Mouse (Mus musculus): Measurements from ENCODE around the gene Mrgpra2a. TPM values are rescaled to one million over a fixed set of nuclear protein-coding genes. Genes with fewer than 3 reads are reported as not detected.
"Not testable (repeated sequence)": the region's sequence is repeated elsewhere in the genome, so short reads cannot be mapped to it uniquely, and the experiment has no call there.

Mrgpra2a gene
- polyA plus RNA-seq (2016; fragmentation: Nextera tagmentation; extraction: Ambion mirVana): not detected in 2 replicates

DNA sequence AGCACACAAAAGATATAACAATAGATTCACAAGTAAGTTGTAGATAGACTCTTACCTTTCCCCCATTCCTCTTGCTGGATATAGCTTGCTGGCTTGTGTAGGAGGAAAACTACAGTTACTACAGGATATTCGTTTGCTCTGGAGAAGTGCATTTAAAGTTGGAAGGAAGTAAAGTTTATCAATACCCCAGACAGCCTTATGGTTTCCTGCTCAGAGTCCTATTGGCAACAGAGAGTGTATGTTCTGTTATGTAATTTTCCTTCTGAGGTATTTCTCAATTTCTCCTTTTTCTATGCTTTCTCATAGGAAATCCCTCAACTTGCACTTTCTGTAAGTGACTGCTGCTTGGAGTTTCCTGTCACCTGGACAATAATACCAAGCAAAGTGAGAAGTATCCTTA lies at the start of gene Mrgpra2a:
Mrgpra2a (minus strand) TSS at position 125 of the 400 bp plus-strand sequence.
- not testable (repeated sequence) for H3K4me3 ChIP-seq; H3K4me1 ChIP-seq; ATAC-seq (ENCODE audit: low FRiP score, low read depth); H3K9me3 ChIP-seq; H3K27ac ChIP-seq (replicated peaks); H3K4me2 ChIP-seq (replicated peaks); H3K36me3 ChIP-seq; H3K27me3 ChIP-seq; H3K9ac ChIP-seq (replicated peaks)
- WGBS: no CpG with 5 or more reads among the region's 1 CpGs

DNA sequence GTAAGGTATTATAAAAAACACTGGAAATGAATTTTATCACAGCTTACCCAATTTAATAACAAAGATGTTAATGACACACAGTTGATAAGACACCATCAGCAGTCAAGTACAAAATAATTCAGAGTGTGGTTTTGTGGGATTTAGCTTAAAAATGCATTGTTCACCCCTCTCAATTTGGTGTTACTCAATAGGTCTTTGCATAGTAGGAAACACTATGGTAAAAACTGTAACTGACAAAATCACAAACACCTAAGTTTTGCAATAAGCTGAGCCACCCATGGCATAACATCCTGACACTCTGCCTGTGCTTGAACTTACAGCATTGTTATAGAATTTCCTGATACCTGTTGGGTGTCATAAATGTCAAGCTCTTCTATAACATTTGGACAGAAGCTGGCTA lies 39.3 kb upstream of the Mrgpra2a start:
- not testable (repeated sequence) for H3K9ac ChIP-seq (replicated peaks); H3K4me2 ChIP-seq (replicated peaks); H3K36me3 ChIP-seq; H3K27ac ChIP-seq (replicated peaks); H3K4me3 ChIP-seq; H3K9me3 ChIP-seq; H3K4me1 ChIP-seq; ATAC-seq (ENCODE audit: low FRiP score, low read depth); H3K27me3 ChIP-seq

- H3K4me3 ChIP-seq; H3K9me3 ChIP-seq; ATAC-seq (ENCODE audit: low FRiP score, low read depth); H3K36me3 ChIP-seq; H3K4me1 ChIP-seq; H3K27me3 ChIP-seq; H3K27ac ChIP-seq (replicated peaks); H3K9ac ChIP-seq (replicated peaks); H3K4me2 ChIP-seq (replicated peaks): not testable (repeated sequence)
- no CpG with 5 or more reads among the region's 1 CpGs for WGBS
These were observed 37.5 kb upstream of the Mrgpra2a start for GRCm38 (mm10) chr7:47489438-47489837.

DNA sequence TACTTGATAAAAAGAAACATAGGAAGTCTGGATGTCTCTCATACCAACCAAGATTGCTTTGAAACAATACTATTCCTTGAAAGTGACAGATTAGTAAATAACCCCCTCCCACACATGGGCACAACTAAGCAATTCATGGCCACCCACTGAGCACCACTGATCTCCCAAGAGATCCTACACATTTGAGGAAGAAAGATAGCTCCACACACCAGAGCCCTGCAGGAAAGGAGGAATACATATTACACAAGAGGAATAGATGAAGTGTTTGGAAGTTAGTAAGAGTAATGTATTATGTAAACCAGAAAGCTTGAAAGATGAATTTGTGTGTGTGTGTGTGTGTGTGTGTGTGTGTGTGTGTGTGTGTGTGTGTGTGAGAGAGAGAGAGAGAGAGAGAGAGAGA lies 31.2 kb upstream of the Mrgpra2a start:
- ATAC-seq (ENCODE audit: low FRiP score, low read depth); H3K27me3 ChIP-seq; H3K4me1 ChIP-seq; H3K36me3 ChIP-seq; H3K27ac ChIP-seq (replicated peaks); H3K4me3 ChIP-seq; H3K9ac ChIP-seq (replicated peaks); H3K4me2 ChIP-seq (replicated peaks); H3K9me3 ChIP-seq: not testable (repeated sequence)

- not testable (repeated sequence) for H3K9ac ChIP-seq (replicated peaks); H3K4me2 ChIP-seq (replicated peaks); H3K9me3 ChIP-seq; H3K27me3 ChIP-seq; ATAC-seq (ENCODE audit: low FRiP score, low read depth); H3K4me1 ChIP-seq; H3K27ac ChIP-seq (replicated peaks); H3K4me3 ChIP-seq; H3K36me3 ChIP-seq
- 52% methylated on average over 2 of the region's 3 CpGs for WGBS
These were observed 22.0 kb upstream of the Mrgpra2a start for GRCm38 (mm10) chr7:47473904-47474303.

- H3K36me3 ChIP-seq; ATAC-seq (ENCODE audit: low FRiP score, low read depth); H3K27me3 ChIP-seq; H3K4me3 ChIP-seq; H3K9me3 ChIP-seq; H3K9ac ChIP-seq (replicated peaks); H3K4me2 ChIP-seq (replicated peaks); H3K27ac ChIP-seq (replicated peaks); H3K4me1 ChIP-seq: not testable (repeated sequence)
These were observed 13.5 kb upstream of the Mrgpra2a start for GRCm38 (mm10) chr7:47465278-47465981.

DNA sequence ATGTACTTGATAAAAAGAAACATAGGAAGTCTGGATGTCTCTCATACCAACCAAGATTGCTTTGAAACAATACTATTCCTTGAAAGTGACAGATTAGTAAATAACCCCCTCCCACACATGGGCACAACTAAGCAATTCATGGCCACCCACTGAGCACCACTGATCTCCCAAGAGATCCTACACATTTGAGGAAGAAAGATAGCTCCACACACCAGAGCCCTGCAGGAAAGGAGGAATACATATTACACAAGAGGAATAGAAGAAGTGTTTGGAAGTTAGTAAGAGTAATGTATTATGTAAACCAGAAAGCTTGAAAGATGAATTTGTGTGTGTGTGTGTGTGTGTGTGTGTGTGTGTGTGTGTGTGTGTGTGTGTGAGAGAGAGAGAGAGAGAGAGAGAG lies 6.2 kb downstream of the Mrgpra2a start:
- not testable (repeated sequence) for ATAC-seq (ENCODE audit: low FRiP score, low read depth); H3K4me3 ChIP-seq; H3K36me3 ChIP-seq; H3K4me2 ChIP-seq (replicated peaks); H3K27ac ChIP-seq (replicated peaks); H3K9me3 ChIP-seq; H3K4me1 ChIP-seq; H3K9ac ChIP-seq (replicated peaks); H3K27me3 ChIP-seq

- WGBS: 58% methylated on average over 2 of the region's 2 CpGs
- H3K27me3 ChIP-seq; H3K4me2 ChIP-seq (replicated peaks); H3K4me1 ChIP-seq; H3K9me3 ChIP-seq; H3K36me3 ChIP-seq; H3K9ac ChIP-seq (replicated peaks); H3K27ac ChIP-seq (replicated peaks); ATAC-seq (ENCODE audit: low FRiP score, low read depth); H3K4me3 ChIP-seq: not testable (repeated sequence)
These were observed 15.5 kb downstream of the Mrgpra2a start for GRCm38 (mm10) chr7:47436463-47436862.

GRCm38 (mm10) chr7:47427815-47428508 lies 24.0 kb downstream of the Mrgpra2a start:
- H3K9ac ChIP-seq (replicated peaks); H3K27me3 ChIP-seq; H3K36me3 ChIP-seq; ATAC-seq (ENCODE audit: low FRiP score, low read depth); H3K4me2 ChIP-seq (replicated peaks); H3K9me3 ChIP-seq; H3K4me1 ChIP-seq; H3K4me3 ChIP-seq; H3K27ac ChIP-seq (replicated peaks): not testable (repeated sequence)

- WGBS: 51% methylated on average over 2 of the region's 2 CpGs
- no peaks in the 10 kb centered on the region for H3K36me3 ChIP-seq
- H3K9me3 ChIP-seq: peaks cover 30% of the 10 kb centered on the region
- H3K27me3 ChIP-seq: no peaks in the 10 kb centered on the region
- no peaks in the 10 kb centered on the region for H3K4me1 ChIP-seq
- no peak overlapping the region for H3K4me2 ChIP-seq (replicated peaks)
- no peak overlapping the region for H3K9ac ChIP-seq (replicated peaks)
- H3K4me3 ChIP-seq: no peak overlapping the region
- no peak for ATAC-seq (ENCODE audit: low FRiP score, low read depth)
- H3K27ac ChIP-seq (replicated peaks): no peak overlapping the region
These were observed 41.3 kb downstream of the Mrgpra2a start for GRCm38 (mm10) chr7:47410602-47411001.

GRCm38 (mm10) chr7:47409545-47409944 lies 42.4 kb downstream of the Mrgpra2a start:
- H3K27ac ChIP-seq (replicated peaks): no peak overlapping the region
- no peak overlapping the region for H3K4me2 ChIP-seq (replicated peaks)
- H3K9ac ChIP-seq (replicated peaks): no peak overlapping the region
- no peaks in the 10 kb centered on the region for H3K36me3 ChIP-seq
- H3K4me3 ChIP-seq: no peak overlapping the region
- ATAC-seq (ENCODE audit: low FRiP score, low read depth): no peak
- H3K27me3 ChIP-seq: no peaks in the 10 kb centered on the region
- H3K9me3 ChIP-seq: peaks cover 30% of the 10 kb centered on the region
- 58% methylated on average over 1 of the region's 1 CpGs for WGBS
- no peaks in the 10 kb centered on the region for H3K4me1 ChIP-seq

DNA sequence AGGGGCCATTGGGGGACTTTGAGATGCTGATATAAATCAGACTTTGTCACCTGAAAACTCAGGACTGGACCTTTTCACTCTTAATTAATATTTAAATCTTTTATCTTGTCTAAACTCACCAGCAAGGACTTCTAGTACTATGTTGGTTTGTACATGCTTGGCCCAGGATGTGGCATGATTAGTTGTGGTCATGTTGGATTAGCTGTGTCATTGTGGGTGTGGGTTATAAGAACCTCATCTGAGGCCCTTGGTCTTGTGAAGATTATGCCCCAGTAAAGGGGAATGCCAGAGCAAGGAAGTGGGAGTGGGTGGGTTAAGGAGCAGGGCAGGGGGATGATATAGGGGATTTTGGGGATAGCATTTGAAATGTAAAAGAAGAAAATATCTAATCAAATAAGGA lies 50.8 kb downstream of the Mrgpra2a start:
- Histone ChIP-seq H3K9me3 (peaks cover 20% of the 10 kb centered on the region), H3K27me3 (no peaks in the 10 kb centered on the region), H3K27ac (replicated peaks) (no peak overlapping the region), H3K9ac (replicated peaks) (no peak overlapping the region), H3K4me1 (no peaks in the 10 kb centered on the region), H3K4me3 (no peak overlapping the region), H3K4me2 (replicated peaks) (no peak overlapping the region), H3K36me3 (no peaks in the 10 kb centered on the region)
- ATAC-seq (ENCODE audit: low FRiP score, low read depth): no peak

Data from midbrain, embryonic 12.5 days (tissue).